Mouse (Mus musculus): ENCODE results near the gene Fubp1.

Gene Fubp1

GRCm38 (mm10) chr3:152277912-152278311 lies 67.7 kb downstream of the Fubp1 start:
- DNase-seq (ENCODE audit: low spot score), result no peak

GRCm38 (mm10) chr3:152278431-152278830 lies 68.2 kb downstream of the Fubp1 start:
- no peak for DNase-seq (ENCODE audit: low spot score)

GRCm38 (mm10) chr3:152282126-152282525 lies 71.9 kb downstream of the Fubp1 start:
- no peak for DNase-seq (ENCODE audit: low spot score)

- DNase-seq (ENCODE audit: low spot score), result no peak
Measured at GRCm38 (mm10) chr3:152284306-152284705, 74.1 kb downstream of the Fubp1 start.

GRCm38 (mm10) chr3:152284759-152285158 lies 74.5 kb downstream of the Fubp1 start:
- no peak for DNase-seq (ENCODE audit: low spot score)

All from yolk sac, embryonic 10.5 days (tissue).